Mouse (Mus musculus): ENCODE data around the gene Tcam1. TPM values are rescaled to one million over a fixed set of nuclear protein-coding genes. Genes with fewer than 3 reads are reported as not detected.

Tcam1 gene
- total and polyA plus RNA-seq, 2 experiments from 2014 or later = 0.23 to 0.38 TPM

DNA sequence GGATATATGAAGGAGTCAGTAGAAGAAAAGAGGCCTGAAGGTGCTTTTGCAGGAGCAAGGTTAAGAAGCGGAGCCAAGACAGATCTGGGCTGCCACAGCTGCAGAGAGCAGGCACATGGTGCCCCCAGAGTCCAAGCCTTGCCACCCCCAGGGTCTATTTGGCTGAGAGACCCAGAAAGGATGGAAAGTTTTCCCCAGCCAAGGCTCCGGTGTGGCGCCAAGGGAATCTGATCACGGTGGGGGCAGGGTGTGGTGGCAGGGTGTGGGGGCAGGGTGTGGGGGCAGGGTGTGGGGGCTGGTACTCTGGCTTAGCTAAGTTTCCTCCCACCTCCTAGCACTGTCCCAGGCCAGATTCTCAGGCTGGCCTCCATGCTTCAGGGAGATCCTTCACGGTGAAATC is 52.0 kb downstream of the Tcam1 start:
- TF ChIP-seq CTCF (IDR thresholded peaks at IDR 0.05; ENCODE audit: low read depth) = no peak
- H3K4me2 ChIP-seq (ENCODE audit: low read depth) = no peak overlapping the region
- H3K27me3 ChIP-seq (ENCODE audit: insufficient read depth, low read length) = no peaks in the 10 kb centered on the region
- H3K9me3 ChIP-seq (ENCODE audit: low read length) = no peaks in the 10 kb centered on the region
- ATAC-seq (no peak), DNase-seq (no peak)
- WGBS = 67% methylated on average over 5 of the region's 5 CpGs
- no peak overlapping the region for H3K9ac ChIP-seq
- no peak overlapping the region for H3K27ac ChIP-seq (ENCODE audit: low read depth, low read length)
- no peaks in the 10 kb centered on the region for H3K36me3 ChIP-seq (ENCODE audit: insufficient read depth)
- H3K4me1 ChIP-seq (ENCODE audit: insufficient read depth) = no peaks in the 10 kb centered on the region
- H3K4me3 ChIP-seq (ENCODE audit: low read depth, low read length) = no peak overlapping the region

DNA sequence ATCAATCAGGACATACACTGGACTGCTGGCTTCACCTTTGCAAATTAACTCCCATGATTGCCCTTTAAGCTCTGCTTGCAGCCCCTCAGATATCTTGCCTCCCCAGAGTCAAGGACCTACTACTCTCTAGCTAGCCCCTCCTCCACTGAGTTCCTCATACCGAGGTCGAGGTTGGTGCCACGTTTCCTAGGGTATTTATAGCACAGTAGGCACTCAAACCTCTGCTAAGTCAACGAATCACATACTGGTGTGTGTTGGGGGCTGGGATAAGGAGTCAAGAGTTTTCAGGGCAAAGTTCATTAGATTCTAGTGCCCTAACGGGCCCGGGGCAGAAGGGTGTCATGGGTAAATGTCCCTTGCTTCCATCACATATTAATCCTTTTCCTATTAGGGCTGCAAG is 52.7 kb downstream of the Tcam1 start:
- Histone ChIP-seq H3K4me2 (ENCODE audit: low read depth) (no peak overlapping the region), H3K27ac (ENCODE audit: low read depth, low read length) (no peak overlapping the region), H3K27me3 (ENCODE audit: insufficient read depth, low read length) (no peaks in the 10 kb centered on the region), H3K4me3 (ENCODE audit: low read depth, low read length) (no peak overlapping the region), H3K9ac (no peak overlapping the region), H3K9me3 (ENCODE audit: low read length) (no peaks in the 10 kb centered on the region), H3K4me1 (ENCODE audit: insufficient read depth) (no peaks in the 10 kb centered on the region), H3K36me3 (ENCODE audit: insufficient read depth) (no peaks in the 10 kb centered on the region)
- no peak for TF ChIP-seq CTCF (IDR thresholded peaks at IDR 0.05; ENCODE audit: low read depth)
- DNase-seq (no peak), ATAC-seq (no peak)
- WGBS = 74% methylated on average over 6 of the region's 6 CpGs

DNA sequence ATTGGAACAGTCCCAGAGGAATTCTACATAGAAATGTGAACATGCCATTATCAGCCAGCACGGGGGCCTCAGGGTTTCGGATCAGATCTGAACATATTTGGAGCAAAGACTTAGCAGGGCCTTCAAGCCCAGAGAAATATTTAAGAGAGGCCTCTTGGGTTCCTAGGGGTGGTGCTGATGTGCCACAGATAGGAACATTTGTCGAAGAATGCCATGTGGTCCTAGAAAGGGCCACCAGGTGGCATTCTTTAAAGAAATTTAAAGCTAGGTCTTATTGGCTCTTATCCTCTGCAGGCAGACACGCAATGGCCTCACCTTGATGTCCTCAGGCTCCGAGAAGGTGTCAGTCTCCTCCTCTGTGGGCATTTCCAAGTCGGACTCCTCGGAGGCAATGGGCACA is 53.2 kb downstream of the Tcam1 start:
- H3K4me3 ChIP-seq (ENCODE audit: low read depth, low read length) = no peak overlapping the region
- WGBS = 72% methylated on average over 7 of the region's 7 CpGs
- H3K36me3 ChIP-seq (ENCODE audit: insufficient read depth) = no peaks in the 10 kb centered on the region
- H3K4me2 ChIP-seq (ENCODE audit: low read depth) = no peak overlapping the region
- no peaks in the 10 kb centered on the region for H3K4me1 ChIP-seq (ENCODE audit: insufficient read depth)
- DNase-seq = peak; percentile 20
- no peak overlapping the region for H3K27ac ChIP-seq (ENCODE audit: low read depth, low read length)
- no peaks in the 10 kb centered on the region for H3K9me3 ChIP-seq (ENCODE audit: low read length)
- no peak for ATAC-seq
- H3K9ac ChIP-seq = no peak overlapping the region
- TF ChIP-seq CTCF (IDR thresholded peaks at IDR 0.05; ENCODE audit: low read depth) = peak; percentile 57
- H3K27me3 ChIP-seq (ENCODE audit: insufficient read depth, low read length) = no peaks in the 10 kb centered on the region

DNA sequence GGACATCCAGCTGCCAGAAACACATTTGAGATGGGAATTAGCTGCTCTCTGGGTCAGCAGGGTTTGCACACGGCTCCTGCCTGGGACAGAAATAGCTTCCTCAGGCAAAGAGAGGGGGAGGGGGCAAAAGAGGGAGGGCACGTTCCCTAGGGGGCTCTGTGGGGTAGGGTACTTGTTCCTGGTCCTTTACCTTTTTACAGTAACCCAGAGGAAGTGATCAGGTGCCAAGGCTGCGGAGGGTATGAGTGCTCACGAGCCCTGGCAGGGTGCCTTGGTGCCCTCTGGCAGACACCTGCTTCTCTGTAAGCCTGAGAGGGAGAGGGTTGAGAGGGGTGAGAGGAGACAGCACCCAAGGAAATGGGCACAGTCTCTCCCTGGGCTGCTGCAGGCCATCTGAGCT is 56.0 kb downstream of the Tcam1 start:
- DNase-seq (no peak), ATAC-seq (no peak)
- no peaks in the 10 kb centered on the region for H3K27me3 ChIP-seq (ENCODE audit: insufficient read depth, low read length)
- H3K9ac ChIP-seq = no peak overlapping the region
- no peak for TF ChIP-seq CTCF (IDR thresholded peaks at IDR 0.05; ENCODE audit: low read depth)
- no peak overlapping the region for H3K4me3 ChIP-seq (ENCODE audit: low read depth, low read length)
- H3K36me3 ChIP-seq (ENCODE audit: insufficient read depth) = no peaks in the 10 kb centered on the region
- no peaks in the 10 kb centered on the region for H3K4me1 ChIP-seq (ENCODE audit: insufficient read depth)
- H3K27ac ChIP-seq (ENCODE audit: low read depth, low read length) = no peak overlapping the region
- no peaks in the 10 kb centered on the region for H3K9me3 ChIP-seq (ENCODE audit: low read length)
- H3K4me2 ChIP-seq (ENCODE audit: low read depth) = no peak overlapping the region
- WGBS = 48% methylated on average over 4 of the region's 4 CpGs

DNA sequence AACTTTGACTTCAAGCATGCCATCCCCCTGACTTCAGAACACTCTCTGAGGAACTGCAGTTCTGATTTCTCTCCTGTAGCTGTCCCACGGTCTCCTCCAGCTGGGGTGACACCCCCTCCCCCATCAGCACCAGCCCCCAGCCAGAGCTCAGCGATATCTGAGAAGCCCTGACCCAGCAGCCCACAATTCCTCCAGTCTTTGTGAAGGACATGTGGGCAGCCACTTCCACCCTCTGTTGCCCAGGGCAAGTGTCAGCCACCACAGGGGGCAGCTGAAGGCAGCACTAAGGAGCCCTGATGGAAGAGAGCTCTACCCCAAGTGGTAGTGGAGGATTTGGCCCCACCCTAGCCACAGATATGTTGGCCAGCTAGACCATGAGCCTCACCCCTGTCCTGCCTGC is 57.6 kb downstream of the Tcam1 start:
- WGBS = 21% methylated on average over 2 of the region's 2 CpGs
- no peaks in the 10 kb centered on the region for H3K36me3 ChIP-seq (ENCODE audit: insufficient read depth)
- H3K9me3 ChIP-seq (ENCODE audit: low read length) = no peaks in the 10 kb centered on the region

DNA sequence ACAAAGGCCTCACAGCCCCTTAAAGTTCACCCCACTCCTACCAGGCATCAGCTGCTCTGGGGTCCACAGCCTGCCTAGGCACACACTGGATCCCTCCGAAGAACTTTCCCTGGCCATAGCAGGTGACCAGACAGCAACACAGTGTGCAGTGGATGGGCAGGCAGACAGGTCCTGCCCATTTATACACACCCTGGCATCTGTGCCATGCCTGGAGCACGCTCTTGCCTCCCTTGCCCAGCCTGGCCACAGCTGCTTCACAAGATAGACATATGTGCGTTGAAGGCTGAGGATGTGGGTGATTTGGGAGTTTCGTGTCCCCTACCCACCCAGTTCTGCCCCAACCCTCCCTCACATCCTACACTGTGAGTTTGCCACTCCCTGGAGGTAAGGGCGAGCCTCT is 61.6 kb downstream of the Tcam1 start:
- ATAC-seq = no peak
- 71% methylated on average over 5 of the region's 5 CpGs for WGBS
- Histone ChIP-seq H3K4me3 (ENCODE audit: low read depth, low read length) (no peak overlapping the region), H3K36me3 (ENCODE audit: insufficient read depth) (no peaks in the 10 kb centered on the region), H3K27me3 (ENCODE audit: insufficient read depth, low read length) (no peaks in the 10 kb centered on the region), H3K9ac (no peak overlapping the region), H3K4me2 (ENCODE audit: low read depth) (no peak overlapping the region), H3K4me1 (ENCODE audit: insufficient read depth) (no peaks in the 10 kb centered on the region), H3K9me3 (ENCODE audit: low read length) (no peaks in the 10 kb centered on the region), H3K27ac (ENCODE audit: low read depth, low read length) (no peak overlapping the region)
- no peak for TF ChIP-seq CTCF (IDR thresholded peaks at IDR 0.05; ENCODE audit: low read depth)
- no peak for DNase-seq

More for the DNA sequence above, 57.6 kb downstream of the Tcam1 start:
- H3K9ac ChIP-seq = no peak overlapping the region
- no peak for TF ChIP-seq CTCF (IDR thresholded peaks at IDR 0.05; ENCODE audit: low read depth)
- H3K27me3 ChIP-seq (ENCODE audit: insufficient read depth, low read length) = no peaks in the 10 kb centered on the region
- H3K4me3 ChIP-seq (ENCODE audit: low read depth, low read length) = no peak overlapping the region
- H3K4me1 ChIP-seq (ENCODE audit: insufficient read depth) = no peaks in the 10 kb centered on the region
- H3K4me2 ChIP-seq (ENCODE audit: low read depth) = no peak overlapping the region
- DNase-seq (no peak), ATAC-seq (no peak)
- no peak overlapping the region for H3K27ac ChIP-seq (ENCODE audit: low read depth, low read length)

Other genes starting within 250 kb of the Tcam1 start
- gene Dcaf7, start 239.8 kb upstream of the Tcam1 start, total RNA-seq (2014; rRNA removed) = 150 and 222 TPM in 2 replicates
- gene Dcaf7, start 239.8 kb upstream of the Tcam1 start, polyA plus RNA-seq (2015; fragmentation: Nextera tagmentation; extraction: Ambion mirVana) = 79.1 and 115 TPM in 2 replicates
- gene Taco1, start 210.6 kb upstream of the Tcam1 start, total RNA-seq (2014; rRNA removed) = 17.4 and 18.1 TPM in 2 replicates
- gene Taco1, start 210.6 kb upstream of the Tcam1 start, polyA plus RNA-seq (2015; fragmentation: Nextera tagmentation; extraction: Ambion mirVana) = 2.9 and 5.0 TPM in 2 replicates
- gene Map3k3, start 192.1 kb upstream of the Tcam1 start, total RNA-seq (2014; rRNA removed) = 29.2 and 32.9 TPM in 2 replicates
- gene Map3k3, start 192.1 kb upstream of the Tcam1 start, polyA plus RNA-seq (2015; fragmentation: Nextera tagmentation; extraction: Ambion mirVana) = 6.7 and 8.5 TPM in 2 replicates
- gene Gm10840, start 115.8 kb upstream of the Tcam1 start, total RNA-seq (2014; rRNA removed) = not detected in 2 replicates
- gene Gm10840, start 115.8 kb upstream of the Tcam1 start, polyA plus RNA-seq (2015; fragmentation: Nextera tagmentation; extraction: Ambion mirVana) = 0.67 and 0.82 TPM in 2 replicates
- gene Limd2, start 115.8 kb upstream of the Tcam1 start, total RNA-seq (2014; rRNA removed) = 83.9 and 85.0 TPM in 2 replicates
- 171 and 189 TPM in 2 replicates for gene Limd2, start 115.8 kb upstream of the Tcam1 start, polyA plus RNA-seq (2015; fragmentation: Nextera tagmentation; extraction: Ambion mirVana)
- gene Strada, start 74.5 kb upstream of the Tcam1 start, total RNA-seq (2014; rRNA removed) = 23.4 and 34.8 TPM in 2 replicates
- 20.0 and 23.7 TPM in 2 replicates for gene Strada, start 74.5 kb upstream of the Tcam1 start, polyA plus RNA-seq (2015; fragmentation: Nextera tagmentation; extraction: Ambion mirVana)
- gene Ccdc47, start 60.3 kb upstream of the Tcam1 start, total RNA-seq (2014; rRNA removed) = 29.4 and 41.0 TPM in 2 replicates
- gene Ccdc47, start 60.3 kb upstream of the Tcam1 start, polyA plus RNA-seq (2015; fragmentation: Nextera tagmentation; extraction: Ambion mirVana) = 71.8 and 90.1 TPM in 2 replicates
- 58.8 and 76.3 TPM in 2 replicates for gene Ddx42, start 59.7 kb upstream of the Tcam1 start, total RNA-seq (2014; rRNA removed)
- gene Ddx42, start 59.7 kb upstream of the Tcam1 start, polyA plus RNA-seq (2015; fragmentation: Nextera tagmentation; extraction: Ambion mirVana) = 49.5 and 62.2 TPM in 2 replicates
- gene Ftsj3, start 20.6 kb upstream of the Tcam1 start, total RNA-seq (2014; rRNA removed) = 40.2 and 62.7 TPM in 2 replicates
- gene Ftsj3, start 20.6 kb upstream of the Tcam1 start, polyA plus RNA-seq (2015; fragmentation: Nextera tagmentation; extraction: Ambion mirVana) = 29.0 and 29.7 TPM in 2 replicates
- 108 and 114 TPM in 2 replicates for gene Psmc5, start 20.5 kb upstream of the Tcam1 start, total RNA-seq (2014; rRNA removed)
- gene Psmc5, start 20.5 kb upstream of the Tcam1 start, polyA plus RNA-seq (2015; fragmentation: Nextera tagmentation; extraction: Ambion mirVana) = 258 and 270 TPM in 2 replicates
- gene Smarcd2, start 3.7 kb upstream of the Tcam1 start, total RNA-seq (2014; rRNA removed) = 16.9 and 20.0 TPM in 2 replicates
- 8.5 and 9.5 TPM in 2 replicates for gene Smarcd2, start 3.7 kb upstream of the Tcam1 start, polyA plus RNA-seq (2015; fragmentation: Nextera tagmentation; extraction: Ambion mirVana)
- gene Gh, start 25.2 kb downstream of the Tcam1 start, total RNA-seq (2014; rRNA removed) = not detected in 2 replicates
- not detected in 2 replicates for gene Gh, start 25.2 kb downstream of the Tcam1 start, polyA plus RNA-seq (2015; fragmentation: Nextera tagmentation; extraction: Ambion mirVana)
- gene Cd79b, start 38.1 kb downstream of the Tcam1 start, total RNA-seq (2014; rRNA removed) = 0.38 and 0.46 TPM in 2 replicates
- 0.71 and 1.1 TPM in 2 replicates for gene Cd79b, start 38.1 kb downstream of the Tcam1 start, polyA plus RNA-seq (2015; fragmentation: Nextera tagmentation; extraction: Ambion mirVana)
- not detected in 2 replicates for gene Scn4a, start 76.6 kb downstream of the Tcam1 start, total RNA-seq (2014; rRNA removed)
- 0.06 TPM in 1 of 2 replicates, not detected in the other for gene Scn4a, start 76.6 kb downstream of the Tcam1 start, polyA plus RNA-seq (2015; fragmentation: Nextera tagmentation; extraction: Ambion mirVana)
- gene Prr29, start 88.8 kb downstream of the Tcam1 start, total RNA-seq (2014; rRNA removed) = 0.23 TPM in 1 of 2 replicates, not detected in the other
- 0.69 TPM in 1 of 2 replicates, not detected in the other for gene Prr29, start 88.8 kb downstream of the Tcam1 start, polyA plus RNA-seq (2015; fragmentation: Nextera tagmentation; extraction: Ambion mirVana)
- 4.6 and 8.3 TPM in 2 replicates for gene Icam2, start 111.4 kb downstream of the Tcam1 start, total RNA-seq (2014; rRNA removed)
- 7.0 and 9.1 TPM in 2 replicates for gene Icam2, start 111.4 kb downstream of the Tcam1 start, polyA plus RNA-seq (2015; fragmentation: Nextera tagmentation; extraction: Ambion mirVana)
- 4.9 and 8.4 TPM in 2 replicates for gene Ern1, start 211.2 kb downstream of the Tcam1 start, total RNA-seq (2014; rRNA removed)
- 0.65 and 1.7 TPM in 2 replicates for gene Ern1, start 211.2 kb downstream of the Tcam1 start, polyA plus RNA-seq (2015; fragmentation: Nextera tagmentation; extraction: Ambion mirVana)

Data from forebrain, postnatal 0 days (tissue).